ENCODE assay signal across 10 mouse cellular contexts in the genomic region with DNA sequence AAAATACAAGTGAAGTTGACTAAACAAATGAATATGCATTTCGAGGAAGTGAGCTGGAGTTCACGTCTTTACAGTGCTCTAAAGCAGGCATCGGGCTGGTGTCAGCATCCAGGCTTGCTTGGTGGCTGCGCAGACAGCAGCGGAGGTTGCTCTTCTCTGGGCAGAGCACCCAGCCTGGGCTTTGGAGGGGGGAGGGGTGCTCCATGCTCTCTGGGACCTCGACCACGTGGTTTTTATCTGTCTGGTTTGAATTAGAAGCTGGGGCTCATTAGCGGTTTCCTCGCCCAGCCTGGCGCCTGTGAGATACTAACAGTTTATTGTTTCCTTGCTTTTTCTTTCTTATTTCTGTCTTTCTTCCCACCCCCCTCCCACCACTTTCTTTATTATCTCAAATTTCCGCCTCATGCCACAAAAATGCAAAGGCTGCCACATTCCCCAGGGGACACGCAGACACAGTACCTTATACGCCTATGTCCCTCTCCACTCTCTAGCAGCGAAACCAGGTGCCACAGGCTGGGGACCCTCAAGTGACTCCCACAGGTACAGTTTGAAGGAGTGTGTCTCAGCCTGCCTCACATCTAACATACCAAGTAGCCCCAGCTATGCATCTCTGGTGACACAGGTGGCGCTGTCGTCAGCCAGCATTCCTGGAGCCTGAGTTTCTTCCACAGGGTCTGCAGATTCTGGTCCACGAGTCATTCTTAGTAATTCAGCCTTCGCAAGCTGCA. TPM values are rescaled to one million over a fixed set of nuclear protein-coding genes. Genes with fewer than 3 reads are reported as not detected.
A peak's percentile ranks its signal among the peaks of the same experiment; 100 is the strongest.
DNase-seq lines count a peak whose midpoint lies in the region; ATAC-seq lines count a peak whose summit lies in the region.
"Had no signal": no experiment of that assay in that cellular context is flagged by ENCODE, and none has a peak within 500 bp of the region (broad histone marks: within the 10 kb centered on the region; RNA-seq: fewer than 3 reads in every experiment).

No protein-coding gene starts in this region.

- DNase-seq in adrenal gland, postnatal 25 days: peak; percentile 30
- DNase-seq in adrenal gland, adult 18-20 months (ENCODE audit: low spot score in 2 of 2): no peak
- DNase-seq in neural tube, embryonic 11.5 days (ENCODE audit: low spot score): peak; percentile 33
- peak; percentile 58 for DNase-seq in fibroblast of lung, adult 2 months (ENCODE audit: low read depth)
- peak; percentile 34 for DNase-seq in right cerebral cortex, postnatal 14 days
- DNase-seq in c-Kit-positive CD71-positive TER-119-positive erythroid progenitor cells, embryonic 14.5 days (ENCODE audit: low spot score): no peak
- no peak for DNase-seq in thymus, postnatal 0 days (ENCODE audit: low spot score)

- no peak overlapping the region for H3K27ac ChIP-seq in neural tube, embryonic 11.5 days (ENCODE audit: low read depth, low read length)
- H3K27ac ChIP-seq in neural tube, embryonic 15.5 days (replicated peaks): no peak overlapping the region
- H3K27ac ChIP-seq: liver, embryonic 15.5 days had no signal

- H3K27me3 ChIP-seq in neural tube, embryonic 11.5 days (ENCODE audit: control insufficient read depth, insufficient read depth, low read length): no peaks in the 10 kb centered on the region
- no peaks in the 10 kb centered on the region for H3K27me3 ChIP-seq in neural tube, embryonic 15.5 days (replicated peaks)

- H3K4me3 ChIP-seq in neural tube, embryonic 11.5 days (ENCODE audit: low read depth, low read length): no peak overlapping the region
- no peak overlapping the region for H3K4me3 ChIP-seq in neural tube, embryonic 15.5 days (replicated peaks)
- H3K4me3 ChIP-seq: heart, embryonic 12.5 days; liver, embryonic 15.5 days had no signal

- WGBS in neural tube, embryonic 11.5 days: 59% methylated on average over 18 of the region's 18 CpGs
- 48% methylated on average over 18 of the region's 18 CpGs for WGBS in neural tube, embryonic 15.5 days

- H3K36me3 ChIP-seq in neural tube, embryonic 11.5 days (ENCODE audit: control insufficient read depth, insufficient read depth, low read length): no peaks in the 10 kb centered on the region
- H3K36me3 ChIP-seq in neural tube, embryonic 15.5 days: no peaks in the 10 kb centered on the region
- H3K36me3 ChIP-seq: heart, embryonic 12.5 days; liver, embryonic 15.5 days had no signal

- no peaks in the 10 kb centered on the region for H3K9me3 ChIP-seq in neural tube, embryonic 11.5 days (ENCODE audit: control insufficient read depth, low read length)
- H3K9me3 ChIP-seq in neural tube, embryonic 15.5 days (replicated peaks): no peaks in the 10 kb centered on the region
- H3K9me3 ChIP-seq: heart, embryonic 12.5 days; liver, embryonic 15.5 days had no signal

- H3K4me1 ChIP-seq in neural tube, embryonic 11.5 days (ENCODE audit: control insufficient read depth, insufficient read depth, low read length): no peaks in the 10 kb centered on the region
- no peaks in the 10 kb centered on the region for H3K4me1 ChIP-seq in neural tube, embryonic 15.5 days

- no peak overlapping the region for H3K9ac ChIP-seq in neural tube, embryonic 11.5 days (ENCODE audit: low read length)
- H3K9ac ChIP-seq in neural tube, embryonic 15.5 days (replicated peaks): no peak overlapping the region
- H3K9ac ChIP-seq: heart, embryonic 12.5 days; liver, embryonic 15.5 days had no signal

- no peak for ATAC-seq in neural tube, embryonic 11.5 days (ENCODE audit: insufficient read depth, low FRiP score, low TSS enrichment)
- ATAC-seq in neural tube, embryonic 15.5 days (ENCODE audit: low FRiP score): no peak

- H3K4me2 ChIP-seq in neural tube, embryonic 11.5 days (ENCODE audit: low read depth): no peak overlapping the region
- H3K4me2 ChIP-seq in neural tube, embryonic 15.5 days: no peak overlapping the region
- H3K4me2 ChIP-seq: heart, embryonic 12.5 days; liver, embryonic 15.5 days had no signal

RNA-seq across cellular contexts. Expression of a gene that starts 36.6 kb away (rescaled TPM):
- 13.8 and 14.4 TPM in 2 replicates for total RNA-seq in adrenal gland, postnatal 25 days (2021)
- 10 to 100 TPM; 14.6 to 15.2 TPM for total RNA-seq in adrenal gland, adult 18-20 months (2021)
- 5.0 and 5.3 TPM in 2 replicates for polyA plus RNA-seq in neural tube, embryonic 11.5 days (2014; fragmentation: Nextera tagmentation; extraction: Ambion mirVana)
- polyA plus RNA-seq in neural tube, embryonic 15.5 days (2015; fragmentation: Nextera tagmentation; extraction: Ambion mirVana): 3.6 and 4.6 TPM in 2 replicates
- polyA plus RNA-seq in thymus, postnatal 0 days (2015; fragmentation: Nextera tagmentation; extraction: Ambion mirVana): 2.8 and 3.0 TPM in 2 replicates

Comparison
In these comparisons a context has a peak if more than half of its experiments do, and no peak if none do; other contexts are left out.
1. DNase-seq: peak in adrenal gland, postnatal 25 days (single experiment), neural tube, embryonic 11.5 days (single experiment), fibroblast of lung, adult 2 months (single experiment) and right cerebral cortex, postnatal 14 days (single experiment); none in adrenal gland, adult 18-20 months (0 of 2), c-Kit-positive CD71-positive TER-119-positive erythroid progenitor cells, embryonic 14.5 days (single experiment) and thymus, postnatal 0 days (single experiment).